Mouse (Mus musculus): ENCODE measurements at regions not wholly inside any gene's neighbourhood (a gene's known extent, or its start where the extent isn't known, plus 50 kb on each side); places are given as distances from the start of the nearest gene placed in this dataset.

GRCm38 (mm10) chr12:69101965-69102364 is 57.0 kb downstream of the Rps29 start:
- no peak overlapping the region for H3K9ac ChIP-seq (ENCODE audit: low read length)
- no peak overlapping the region for H3K4me3 ChIP-seq (ENCODE audit: low read depth, low read length)
- WGBS: 87% methylated on average over 3 of the region's 3 CpGs
- no peaks in the 10 kb centered on the region for H3K27me3 ChIP-seq (ENCODE audit: control insufficient read depth, insufficient read depth, low read length)
- H3K27ac ChIP-seq (ENCODE audit: low read depth, low read length): no peak overlapping the region
- H3K4me2 ChIP-seq (ENCODE audit: low read depth, low read length, severe bottlenecking): no peak overlapping the region
- H3K36me3 ChIP-seq (ENCODE audit: control insufficient read depth, insufficient read depth, low read length): no peaks in the 10 kb centered on the region
- H3K9me3 ChIP-seq (ENCODE audit: control insufficient read depth, low read length): no peaks in the 10 kb centered on the region
- DNase-seq (ENCODE audit: low spot score) (no peak), ATAC-seq (replicated peaks; ENCODE audit: low FRiP score) (no peak)
- H3K4me1 ChIP-seq (replicated peaks; ENCODE audit: control insufficient read depth, insufficient read depth, low read length): no peaks in the 10 kb centered on the region

- no peaks in the 10 kb centered on the region for H3K27me3 ChIP-seq (ENCODE audit: control insufficient read depth, insufficient read depth, low read length)
- no peak overlapping the region for H3K9ac ChIP-seq (ENCODE audit: low read length)
- H3K9me3 ChIP-seq (ENCODE audit: control insufficient read depth, low read length): no peaks in the 10 kb centered on the region
- DNase-seq (ENCODE audit: low spot score) (no peak), ATAC-seq (replicated peaks; ENCODE audit: low FRiP score) (no peak)
- no peak overlapping the region for H3K4me2 ChIP-seq (ENCODE audit: low read depth, low read length, severe bottlenecking)
- no peaks in the 10 kb centered on the region for H3K36me3 ChIP-seq (ENCODE audit: control insufficient read depth, insufficient read depth, low read length)
- 92% methylated on average over 8 of the region's 8 CpGs for WGBS
- H3K4me1 ChIP-seq (replicated peaks; ENCODE audit: control insufficient read depth, insufficient read depth, low read length): no peaks in the 10 kb centered on the region
- H3K4me3 ChIP-seq (ENCODE audit: low read depth, low read length): no peak overlapping the region
- no peak overlapping the region for H3K27ac ChIP-seq (ENCODE audit: low read depth, low read length)
Observed at GRCm38 (mm10) chr12:69094856-69095255, 64.1 kb downstream of the Rps29 start.

- H3K36me3 ChIP-seq (ENCODE audit: control insufficient read depth, insufficient read depth, low read length): no peaks in the 10 kb centered on the region
- H3K9me3 ChIP-seq (ENCODE audit: control insufficient read depth, low read length): no peaks in the 10 kb centered on the region
- no peak for ATAC-seq (replicated peaks; ENCODE audit: low FRiP score)
- no peaks in the 10 kb centered on the region for H3K4me1 ChIP-seq (replicated peaks; ENCODE audit: control insufficient read depth, insufficient read depth, low read length)
- no peak overlapping the region for H3K4me2 ChIP-seq (ENCODE audit: low read depth, low read length, severe bottlenecking)
- DNase-seq (ENCODE audit: low spot score): no peak
- H3K9ac ChIP-seq (ENCODE audit: low read length): no peak overlapping the region
- H3K27ac ChIP-seq (ENCODE audit: low read depth, low read length): no peak overlapping the region
- no peaks in the 10 kb centered on the region for H3K27me3 ChIP-seq (ENCODE audit: control insufficient read depth, insufficient read depth, low read length)
- 71% methylated on average over 13 of the region's 13 CpGs for WGBS
- H3K4me3 ChIP-seq (ENCODE audit: low read depth, low read length): no peak overlapping the region
Observed at GRCm38 (mm10) chr12:69093073-69093797, 65.8 kb downstream of the Rps29 start.

GRCm38 (mm10) chr12:69087928-69088609 is 70.9 kb downstream of the Rps29 start:
- no peaks in the 10 kb centered on the region for H3K27me3 ChIP-seq (ENCODE audit: control insufficient read depth, insufficient read depth, low read length)
- 0 out of 2 replicates have a peak overlapping the region, but pooled peaks have one; percentile 3 for H3K4me2 ChIP-seq (ENCODE audit: low read depth, low read length, severe bottlenecking)
- H3K36me3 ChIP-seq (ENCODE audit: control insufficient read depth, insufficient read depth, low read length): no peaks in the 10 kb centered on the region
- no peak overlapping the region for H3K4me3 ChIP-seq (ENCODE audit: low read depth, low read length)
- 64% methylated on average over 9 of the region's 9 CpGs for WGBS
- H3K27ac ChIP-seq (ENCODE audit: low read depth, low read length): no peak overlapping the region
- H3K9me3 ChIP-seq (ENCODE audit: control insufficient read depth, low read length): no peaks in the 10 kb centered on the region
- no peaks in the 10 kb centered on the region for H3K4me1 ChIP-seq (replicated peaks; ENCODE audit: control insufficient read depth, insufficient read depth, low read length)
- DNase-seq (ENCODE audit: low spot score) (no peak), ATAC-seq (replicated peaks; ENCODE audit: low FRiP score) (peak; percentile 49; the same call in 1 of the 2 replicates)
- H3K9ac ChIP-seq (ENCODE audit: low read length): no peak overlapping the region

- Histone ChIP-seq H3K4me2 (ENCODE audit: low read depth, low read length, severe bottlenecking) (peak overlapping the region; percentile 28; the same call in 1 of the 2 replicates), H3K36me3 (ENCODE audit: control insufficient read depth, insufficient read depth, low read length) (no peaks in the 10 kb centered on the region), H3K27ac (ENCODE audit: low read depth, low read length) (no peak overlapping the region), H3K4me1 (replicated peaks; ENCODE audit: control insufficient read depth, insufficient read depth, low read length) (no peaks in the 10 kb centered on the region), H3K9ac (ENCODE audit: low read length) (no peak overlapping the region), H3K27me3 (ENCODE audit: control insufficient read depth, insufficient read depth, low read length) (no peaks in the 10 kb centered on the region), H3K4me3 (ENCODE audit: low read depth, low read length) (no peak overlapping the region), H3K9me3 (ENCODE audit: control insufficient read depth, low read length) (no peaks in the 10 kb centered on the region)
- no peak for ATAC-seq (replicated peaks; ENCODE audit: low FRiP score)
- WGBS: 33% methylated on average over 19 of the region's 19 CpGs
- no peak for DNase-seq (ENCODE audit: low spot score)
Observed at GRCm38 (mm10) chr12:69085522-69086179, 73.3 kb downstream of the Rps29 start.

- 75% methylated on average over 5 of the region's 5 CpGs for WGBS
- ATAC-seq (replicated peaks; ENCODE audit: low FRiP score): no peak
- Histone ChIP-seq H3K4me2 (ENCODE audit: low read depth, low read length, severe bottlenecking) (no peak overlapping the region), H3K27ac (ENCODE audit: low read depth, low read length) (no peak overlapping the region), H3K4me1 (replicated peaks; ENCODE audit: control insufficient read depth, insufficient read depth, low read length) (no peaks in the 10 kb centered on the region), H3K9ac (ENCODE audit: low read length) (no peak overlapping the region), H3K27me3 (ENCODE audit: control insufficient read depth, insufficient read depth, low read length) (no peaks in the 10 kb centered on the region), H3K9me3 (ENCODE audit: control insufficient read depth, low read length) (no peaks in the 10 kb centered on the region), H3K36me3 (ENCODE audit: control insufficient read depth, insufficient read depth, low read length) (no peaks in the 10 kb centered on the region), H3K4me3 (ENCODE audit: low read depth, low read length) (no peak overlapping the region)
- DNase-seq (ENCODE audit: low spot score): no peak
Observed at GRCm38 (mm10) chr12:69084656-69085055, 74.3 kb downstream of the Rps29 start.

- no peak overlapping the region for H3K4me2 ChIP-seq (ENCODE audit: low read depth, low read length, severe bottlenecking)
- no peaks in the 10 kb centered on the region for H3K36me3 ChIP-seq (ENCODE audit: control insufficient read depth, insufficient read depth, low read length)
- H3K4me3 ChIP-seq (ENCODE audit: low read depth, low read length): no peak overlapping the region
- ATAC-seq (replicated peaks; ENCODE audit: low FRiP score) (no peak), DNase-seq (ENCODE audit: low spot score) (no peak)
- 50% methylated on average over 6 of the region's 6 CpGs for WGBS
- no peak overlapping the region for H3K9ac ChIP-seq (ENCODE audit: low read length)
- H3K9me3 ChIP-seq (ENCODE audit: control insufficient read depth, low read length): no peaks in the 10 kb centered on the region
- no peak overlapping the region for H3K27ac ChIP-seq (ENCODE audit: low read depth, low read length)
- no peaks in the 10 kb centered on the region for H3K4me1 ChIP-seq (replicated peaks; ENCODE audit: control insufficient read depth, insufficient read depth, low read length)
- no peaks in the 10 kb centered on the region for H3K27me3 ChIP-seq (ENCODE audit: control insufficient read depth, insufficient read depth, low read length)
Observed at GRCm38 (mm10) chr12:69082051-69082450, 76.9 kb downstream of the Rps29 start.

- Histone ChIP-seq H3K9me3 (ENCODE audit: control insufficient read depth, low read length) (no peaks in the 10 kb centered on the region), H3K36me3 (ENCODE audit: control insufficient read depth, insufficient read depth, low read length) (no peaks in the 10 kb centered on the region), H3K4me2 (ENCODE audit: low read depth, low read length, severe bottlenecking) (no peak overlapping the region), H3K4me1 (replicated peaks; ENCODE audit: control insufficient read depth, insufficient read depth, low read length) (no peaks in the 10 kb centered on the region), H3K27ac (ENCODE audit: low read depth, low read length) (no peak overlapping the region), H3K9ac (ENCODE audit: low read length) (no peak overlapping the region), H3K4me3 (ENCODE audit: low read depth, low read length) (no peak overlapping the region), H3K27me3 (ENCODE audit: control insufficient read depth, insufficient read depth, low read length) (no peaks in the 10 kb centered on the region)
- no peak for ATAC-seq (replicated peaks; ENCODE audit: low FRiP score)
- DNase-seq (ENCODE audit: low spot score): no peak
- 79% methylated on average over 4 of the region's 4 CpGs for WGBS
Observed at GRCm38 (mm10) chr12:69039553-69039952, 119.4 kb downstream of the Rps29 start.

Measured in forebrain, embryonic 11.5 days (tissue).